Mouse (Mus musculus) CH12.LX (cell line): ENCODE measurements around the gene Rbm15. TPM values are rescaled to one million over a fixed set of nuclear protein-coding genes. Genes with fewer than 3 reads are reported as not detected.

Source experiments
- DNase-seq: peaks from one replicate; pipeline ENCODE4 v3.0.0-alpha.2; 2013; ENCODE audit errors: extremely low read depth
- H3K27ac ChIP-seq: 2 replicates; pipeline ENCODE4 v1.5.1; 2012; ENCODE audit warnings: low read depth, mild to moderate bottlenecking, control low read depth, moderate library complexity; ENCODE audit not compliant: insufficient read depth
- H3K27me3 ChIP-seq: replicated peaks from 2 replicates; pipeline ENCODE3; 2012; ENCODE audit warnings: inconsistent platforms
- H3K36me3 ChIP-seq, 2 experiments: replicated peaks in 1 of 2; 2 replicates each; pipeline versions ENCODE3 to v1.6.1; 2012; ENCODE audit warnings: inconsistent platforms in 1 of 2, low read length in 1 of 2, mild to moderate bottlenecking in 1 of 2, mixed read lengths in 1 of 2, moderate library complexity in 1 of 2; ENCODE audit not compliant: control insufficient read depth in 1 of 2, insufficient read depth in 1 of 2
- H3K4me1 ChIP-seq, 2 experiments: 2 replicates each; pipeline ENCODE4 v1.6.1; 2012; ENCODE audit warnings: inconsistent platforms in 1 of 2, moderate library complexity in 1 of 2; ENCODE audit not compliant: insufficient read depth in 2 of 2, control insufficient read depth in 1 of 2
- H3K4me2 ChIP-seq: 2 replicates; pipeline ENCODE4 v1.6.1; 2012; ENCODE audit warnings: low read depth, mild to moderate bottlenecking, control low read depth; ENCODE audit not compliant: poor library complexity, insufficient read depth, severe bottlenecking
- H3K4me3 ChIP-seq, 3 experiments: fragments of 150-350 bp in 1 of 3; sonication (generic) in 1 of 3; replicated peaks in 1 of 3; 2 replicates each; pipeline versions ENCODE3 to v1.5.1; 2011 to 2012; ENCODE audit warnings: low read depth in 2 of 3, low read length in 2 of 3, mild to moderate bottlenecking in 2 of 3, moderate library complexity in 2 of 3, control low read depth in 1 of 3, improper control_type of control experiment in 1 of 3, inconsistent platforms in 1 of 3, mixed read lengths in 1 of 3; ENCODE audit not compliant: poor library complexity in 1 of 3
- H3K79me2 ChIP-seq: replicated peaks from 2 replicates; pipeline ENCODE4 v1.6.1; 2012; ENCODE audit warnings: mild to moderate bottlenecking, moderate library complexity; ENCODE audit not compliant: control insufficient read depth, poor library complexity, insufficient read depth, severe bottlenecking; ENCODE audit errors: extremely low read depth
- H3K9ac ChIP-seq: 2 replicates; pipeline ENCODE4 v1.6.1; 2012; ENCODE audit warnings: low read depth, mild to moderate bottlenecking, control low read depth, moderate library complexity; ENCODE audit not compliant: insufficient read depth
- H3K9me3 ChIP-seq: replicated peaks from 2 replicates; pipeline ENCODE3; 2012; ENCODE audit warnings: low read length, inconsistent platforms, mixed read lengths
- BHLHE40 ChIP-seq: IDR thresholded peaks from 2 replicates; pipeline ENCODE4 v1.6.1; 2011; ENCODE audit warnings: mild to moderate bottlenecking, low read depth, low read length, improper control_type of control experiment
- CHD1 ChIP-seq: IDR thresholded peaks from 2 replicates; pipeline ENCODE4 v1.6.1; 2012; ENCODE audit warnings: low read depth, low read length, improper control_type of control experiment, inconsistent platforms
- CTCF ChIP-seq, 2 experiments: IDR thresholded peaks in 1 of 2; conservative IDR thresholded peaks in 1 of 2; 2 replicates each; pipeline ENCODE4 v1.5.1; 2011 to 2012; ENCODE audit warnings: low read depth in 2 of 2, low read length in 2 of 2, improper control_type of control experiment in 1 of 2, inconsistent platforms in 1 of 2, mild to moderate bottlenecking in 1 of 2, moderate library complexity in 1 of 2
- E2F4 ChIP-seq: IDR thresholded peaks from 2 replicates; pipeline ENCODE4 v1.6.1; 2011; ENCODE audit warnings: low read depth, low read length, improper control_type of control experiment; ENCODE audit not compliant: insufficient replicate concordance
- ELF1 ChIP-seq: IDR thresholded peaks from 2 replicates; pipeline ENCODE4 v1.6.1; 2014; ENCODE audit warnings: low read depth, mild to moderate bottlenecking, inconsistent platforms, low read length, improper control_type of control experiment
- EP300 ChIP-seq: IDR thresholded peaks from 2 replicates; pipeline ENCODE4 v1.6.1; 2011; ENCODE audit warnings: low read length, improper control_type of control experiment
- ETS1 ChIP-seq: conservative IDR thresholded peaks from 2 replicates; pipeline ENCODE4 v1.6.1; 2012; ENCODE audit warnings: low read depth, mild to moderate bottlenecking, inconsistent platforms, low read length, improper control_type of control experiment, moderate library complexity
- GABPA ChIP-seq: IDR thresholded peaks from 2 replicates; pipeline ENCODE4 v1.6.1; 2012; ENCODE audit warnings: low read depth, low read length, improper control_type of control experiment, inconsistent platforms; ENCODE audit not compliant: insufficient replicate concordance
- HCFC1 ChIP-seq: IDR thresholded peaks from 2 replicates; pipeline ENCODE4 v1.6.1; 2012; ENCODE audit warnings: low read depth, mild to moderate bottlenecking, inconsistent platforms, low read length, improper control_type of control experiment
- JUN ChIP-seq: IDR thresholded peaks from 2 replicates; pipeline ENCODE4 v1.6.1; 2011; ENCODE audit warnings: low read depth, mild to moderate bottlenecking, low read length, improper control_type of control experiment, moderate library complexity; ENCODE audit not compliant: insufficient read depth
- JUND ChIP-seq: conservative IDR thresholded peaks from 2 replicates; pipeline ENCODE4 v1.6.1; 2011; ENCODE audit warnings: low read depth, low read length, improper control_type of control experiment
- KAT2A ChIP-seq: IDR thresholded peaks from 2 replicates; pipeline ENCODE4 v1.6.1; 2012; ENCODE audit warnings: low read length, improper control_type of control experiment, inconsistent platforms; ENCODE audit not compliant: insufficient replicate concordance
- MAFK ChIP-seq: IDR thresholded peaks from 2 replicates; pipeline ENCODE4 v1.6.1; 2011; ENCODE audit warnings: low read length, improper control_type of control experiment; ENCODE audit not compliant: insufficient replicate concordance
- MAX ChIP-seq: IDR thresholded peaks from 2 replicates; pipeline ENCODE4 v1.6.1; 2011; ENCODE audit warnings: low read length, improper control_type of control experiment
- MEF2A ChIP-seq: IDR thresholded peaks from 2 replicates; pipeline ENCODE4 v1.6.1; 2014; ENCODE audit warnings: low read depth, mild to moderate bottlenecking, inconsistent platforms, low read length, improper control_type of control experiment, borderline replicate concordance
- PAX5 ChIP-seq: IDR thresholded peaks from 2 replicates; pipeline ENCODE4 v1.6.1; 2012; ENCODE audit warnings: low read length, inconsistent platforms, mixed read lengths
- POLR2A ChIP-seq: IDR thresholded peaks from 2 replicates; pipeline ENCODE4 v1.6.1; 2011; ENCODE audit warnings: low read depth, mild to moderate bottlenecking, improper control_type of control experiment, low read length
- POLR2AphosphoS2 ChIP-seq: IDR thresholded peaks from 2 replicates; pipeline ENCODE4 v1.6.1; 2011; ENCODE audit warnings: low read depth, low read length, improper control_type of control experiment
- RAD21 ChIP-seq: IDR thresholded peaks from 2 replicates; pipeline ENCODE4 v1.6.1; 2011; ENCODE audit warnings: low read depth, mild to moderate bottlenecking, low read length, improper control_type of control experiment, moderate library complexity
- RCOR1 ChIP-seq: conservative IDR thresholded peaks from 2 replicates; pipeline ENCODE4 v1.6.1; 2012; ENCODE audit warnings: low read depth, mild to moderate bottlenecking, inconsistent platforms, low read length, improper control_type of control experiment
- SIN3A ChIP-seq: IDR thresholded peaks from 2 replicates; pipeline ENCODE4 v1.6.1; 2012; ENCODE audit warnings: low read length, improper control_type of control experiment, inconsistent platforms
- TBP ChIP-seq: conservative IDR thresholded peaks from 2 replicates; pipeline ENCODE4 v1.6.1; 2011; ENCODE audit warnings: low read depth, low read length, improper control_type of control experiment
- UBTF ChIP-seq: IDR thresholded peaks from 2 replicates; pipeline ENCODE4 v1.6.1; 2012; ENCODE audit warnings: low read depth, mild to moderate bottlenecking, inconsistent platforms, low read length, improper control_type of control experiment, moderate library complexity
- USF1 ChIP-seq: IDR thresholded peaks from 2 replicates; pipeline ENCODE4 v1.6.1; 2014; ENCODE audit warnings: low read depth, mild to moderate bottlenecking, inconsistent platforms, low read length, improper control_type of control experiment
- USF2 ChIP-seq: conservative IDR thresholded peaks from 2 replicates; pipeline ENCODE4 v1.6.1; 2011; ENCODE audit warnings: low read depth, low read length, improper control_type of control experiment
- ZKSCAN1 ChIP-seq: IDR thresholded peaks from 2 replicates; pipeline ENCODE4 v1.6.1; 2012; ENCODE audit warnings: low read depth, inconsistent platforms, low read length, improper control_type of control experiment, borderline replicate concordance
- ZMIZ1 ChIP-seq: IDR thresholded peaks from 2 replicates; pipeline ENCODE4 v1.6.1; 2012; ENCODE audit warnings: low read depth, mild to moderate bottlenecking, inconsistent platforms, low read length, improper control_type of control experiment
- ZNF384 ChIP-seq: IDR thresholded peaks from 2 replicates; pipeline ENCODE4 v1.6.1; 2012; ENCODE audit warnings: low read depth, low read length, improper control_type of control experiment, inconsistent platforms
- dilution Hi-C: fragments of 300-500 bp; cut with MboI; formaldehyde crosslinking; loops from 2 replicates; pipeline ENCODE4 v1.14.3; 2020; ENCODE audit warnings: low sequenced_read_pairs; ENCODE audit not compliant: extremely low pct_unique_long_range_greater_than_20kb, extremely low pct_ligation_motif_present
- in situ Hi-C: fragments of 300-500 bp; cut with MboI; formaldehyde crosslinking; loops from 3 replicates; pipeline ENCODE4 v1.14.3; 2019; ENCODE audit warnings: low sequenced_read_pairs, low pct_ligation_motif_present, low pct_unique_long_range_greater_than_20kb, mixed read lengths
- polyA plus RNA-seq: library from polyadenylated mRNA; unstranded; fragments of >175 nt; gene quantifications from 2 replicates; pipeline ENCODE4 v1.2.1, GENCODE M21; 2012; ENCODE audit warnings: low read depth; ENCODE audit not compliant: insufficient read length
- total RNA-seq, 2 experiments: library from RNA; depleted of rRNA; stranded (reverse); fragments of 300-350 nt in 1 of 2; fragments of >200 nt in 1 of 2; gene quantifications; 2 replicates each; pipeline ENCODE4 v1.2.3; 2012 to 2014

The Rbm15 gene
- total and polyA plus RNA-seq, 3 experiments: 15.2 to 26.0 (median 17.2) TPM

DNA sequence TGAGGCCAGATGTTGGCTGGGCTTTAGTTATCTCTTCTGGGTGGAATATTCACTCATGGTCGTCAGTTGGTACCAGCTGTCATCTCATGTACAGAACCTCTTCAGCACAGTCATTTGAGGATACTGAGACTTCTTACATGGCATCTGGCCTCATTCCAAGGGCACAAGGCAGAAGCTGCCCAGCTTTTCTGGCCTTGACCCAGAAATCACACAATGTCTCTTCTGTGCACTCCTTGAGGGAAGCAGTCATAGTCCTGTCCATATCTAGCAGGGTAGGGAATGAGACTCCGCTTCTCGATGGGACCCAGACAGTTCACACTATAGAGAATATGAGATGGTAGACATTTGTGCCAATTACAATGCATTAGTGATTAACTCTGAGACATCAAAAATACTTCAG, 15.5 kb upstream of the Rbm15 start:
- TF ChIP-seq ETS1: no peak
- no peak for TF ChIP-seq TBP
- TF ChIP-seq SIN3A: no peak
- no peak for TF ChIP-seq MAX
- TF ChIP-seq EP300: no peak
- TF ChIP-seq UBTF: no peak
- no peak for TF ChIP-seq USF2
- no peak for TF ChIP-seq POLR2AphosphoS2
- no peak for TF ChIP-seq CHD1
- TF ChIP-seq GABPA: no peak
- no peak for TF ChIP-seq BHLHE40
- TF ChIP-seq POLR2A: no peak
- no peak for TF ChIP-seq ZKSCAN1
- TF ChIP-seq CTCF (conservative IDR thresholded peaks at IDR 0.05 in 1 of 2, IDR thresholded peaks at IDR 0.05 in 1 of 2; ENCODE audit: low read depth in 2 of 2, low read length in 2 of 2): no peak
- no peak for TF ChIP-seq HCFC1
- TF ChIP-seq RCOR1: no peak
- TF ChIP-seq RAD21: no peak
- TF ChIP-seq ZNF384: no peak
- no peaks in the 10 kb centered on the region for H3K4me1 ChIP-seq
- in situ Hi-C loops: no loop called here
- H3K9me3 ChIP-seq: no peaks in the 10 kb centered on the region
- no peak overlapping the region for H3K4me3 ChIP-seq
- H3K79me2 ChIP-seq: no peaks in the 10 kb centered on the region
- DNase-seq: no peak
- H3K9ac ChIP-seq: no peak overlapping the region
- H3K27ac ChIP-seq: no peak overlapping the region
- peaks cover 9% of the 10 kb centered on the region for H3K27me3 ChIP-seq
- dilution Hi-C loops: no loop called here
- H3K36me3 ChIP-seq: no peaks in the 10 kb centered on the region
- no peak overlapping the region for H3K4me2 ChIP-seq

- in situ Hi-C loops (no loop called here), dilution Hi-C loops (no loop called here)
- Histone ChIP-seq H3K9ac (no peak overlapping the region), H3K27ac (no peak overlapping the region), H3K27me3 (no peaks in the 10 kb centered on the region), H3K4me1 (no peaks in the 10 kb centered on the region), H3K36me3 (no peaks in the 10 kb centered on the region), H3K9me3 (no peaks in the 10 kb centered on the region), H3K79me2 (no peaks in the 10 kb centered on the region), H3K4me3 (no peak overlapping the region), H3K4me2 (no peak overlapping the region)
- DNase-seq: no peak
- TF ChIP-seq JUN (no peak), E2F4 (no peak), KAT2A (no peak), UBTF (no peak), USF1 (no peak), JUND (no peak), PAX5 (no peak), MEF2A (no peak), ELF1 (no peak), ZMIZ1 (no peak), HCFC1 (no peak), ETS1 (no peak), POLR2A (no peak), GABPA (no peak), SIN3A (no peak), RCOR1 (no peak), MAFK (no peak), BHLHE40 (no peak)
- TF ChIP-seq, all 38 proteins: peak for 0
Observed at GRCm38 (mm10) chr3:107345033-107345725, 11.7 kb upstream of the Rbm15 start.
